Mouse (Mus musculus) stomach, postnatal 0 days (tissue): ENCODE measurements around the gene Hs1bp3. TPM values are rescaled to one million over a fixed set of nuclear protein-coding genes. Genes with fewer than 3 reads are reported as not detected.

Experiments
- ATAC-seq: fragments of 200-750 bp; cut with Nextera tagmentation; 2 replicates; pipeline ENCODE4 v1.8.0; 2017; ENCODE audit not compliant: low FRiP score, low TSS enrichment
- DNase-seq: peaks from one replicate; pipeline ENCODE4 v3.0.0-alpha.2; 2016; ENCODE audit warnings: low spot score
- H3K27ac ChIP-seq: fragments of 300-500 bp; sonication (generic); replicated peaks from 2 replicates; pipeline ENCODE4 v1.5.1; 2014; ENCODE audit warnings: mild to moderate bottlenecking, control low read depth
- H3K27me3 ChIP-seq: fragments of 300-500 bp; sonication (generic); 2 replicates; pipeline ENCODE4 v1.6.1; 2014; ENCODE audit warnings: low read length; ENCODE audit not compliant: control insufficient read depth, insufficient read depth
- H3K36me3 ChIP-seq: fragments of 300-500 bp; sonication (generic); 2 replicates; pipeline ENCODE4 v1.6.1; 2014; ENCODE audit warnings: low read length, mixed read lengths; ENCODE audit not compliant: control insufficient read depth, insufficient read depth
- H3K4me1 ChIP-seq: fragments of 300-500 bp; sonication (generic); replicated peaks from 2 replicates; pipeline ENCODE4 v1.6.1; 2014; ENCODE audit warnings: antibody characterized with exemption; ENCODE audit not compliant: control insufficient read depth, insufficient read depth
- H3K4me2 ChIP-seq: fragments of 300-500 bp; sonication (generic); replicated peaks from 2 replicates; pipeline ENCODE4 v1.6.1; 2014; ENCODE audit warnings: low read depth, mild to moderate bottlenecking, control low read depth, moderate library complexity
- H3K4me3 ChIP-seq: fragments of 300-500 bp; sonication (generic); 2 replicates; pipeline ENCODE4 v1.5.1; 2014; ENCODE audit warnings: low read depth, low read length, control low read depth
- H3K9ac ChIP-seq: fragments of 300-500 bp; sonication (generic); 2 replicates; pipeline ENCODE4 v1.6.1; 2014; ENCODE audit warnings: mild to moderate bottlenecking, low read length, control low read depth, mixed read lengths
- H3K9me3 ChIP-seq: fragments of 300-500 bp; sonication (generic); 2 replicates; pipeline ENCODE4 v1.6.1; 2016; ENCODE audit warnings: low read length; ENCODE audit not compliant: control insufficient read depth
- CTCF ChIP-seq: IDR thresholded peaks from 2 replicates; pipeline ENCODE4 v1.5.1; 2016; ENCODE audit warnings: antibody characterized with exemption, low read depth, mild to moderate bottlenecking, moderate library complexity
- EP300 ChIP-seq: optimal IDR thresholded peaks from 2 replicates; pipeline ENCODE3; 2016; ENCODE audit warnings: antibody characterized with exemption
- WGBS: fragments of 180-500 bp; shearing (Covaris S2); extraction: QIAGEN DNeasy Blood & Tissue Kit; methylation state at CpG from one replicate; pipeline ENCODE4 v1.1.7; 2014; 5-methylcytosine and 5-hydroxymethylcytosine counted together
- polyA plus RNA-seq: library from polyadenylated mRNA; unstranded; fragments of >200 nt; fragmentation: Nextera tagmentation; extraction: Ambion mirVana; gene quantifications from 2 replicates; pipeline ENCODE4 v1.2.1, GENCODE M21; 2015

Hs1bp3 gene
- polyA plus RNA-seq, 1 experiment from 2014 or later, result 7.0 TPM

DNA sequence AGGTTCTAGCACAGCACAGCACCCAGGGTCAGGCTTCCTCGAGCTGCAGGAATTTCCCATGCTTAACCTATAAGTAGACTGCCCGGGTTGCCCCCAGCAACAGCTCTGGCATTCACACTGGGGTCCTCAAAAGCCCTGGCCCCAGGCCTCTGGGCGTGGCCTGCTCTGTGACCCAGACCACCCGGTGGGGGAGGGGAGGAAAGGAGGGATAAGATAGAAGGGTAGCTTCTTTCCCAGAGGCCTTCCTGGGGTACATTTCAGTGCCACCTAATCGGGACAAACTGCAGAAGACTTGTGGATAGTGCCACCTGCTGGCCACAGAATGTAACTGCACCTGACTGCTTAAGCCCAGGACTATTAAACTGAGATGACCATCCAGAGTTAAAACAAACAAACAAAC is 6.8 kb upstream of the Hs1bp3 start:
- H3K4me1 ChIP-seq, result no peaks in the 10 kb centered on the region
- peak; percentile 74 for DNase-seq
- H3K9ac ChIP-seq, result no peak overlapping the region
- 5% methylated on average over 5 of the region's 5 CpGs for WGBS
- ATAC-seq, result peak; percentile 39
- no peak overlapping the region for H3K4me3 ChIP-seq
- H3K9me3 ChIP-seq, result no peaks in the 10 kb centered on the region
- H3K27ac ChIP-seq, result no peak overlapping the region
- H3K27me3 ChIP-seq, result peaks cover 6% of the 10 kb centered on the region; the same call in 1 of the 2 replicates
- no peak for TF ChIP-seq EP300
- TF ChIP-seq CTCF, result peak; percentile 97
- no peaks in the 10 kb centered on the region for H3K36me3 ChIP-seq
- no peak overlapping the region for H3K4me2 ChIP-seq

DNA sequence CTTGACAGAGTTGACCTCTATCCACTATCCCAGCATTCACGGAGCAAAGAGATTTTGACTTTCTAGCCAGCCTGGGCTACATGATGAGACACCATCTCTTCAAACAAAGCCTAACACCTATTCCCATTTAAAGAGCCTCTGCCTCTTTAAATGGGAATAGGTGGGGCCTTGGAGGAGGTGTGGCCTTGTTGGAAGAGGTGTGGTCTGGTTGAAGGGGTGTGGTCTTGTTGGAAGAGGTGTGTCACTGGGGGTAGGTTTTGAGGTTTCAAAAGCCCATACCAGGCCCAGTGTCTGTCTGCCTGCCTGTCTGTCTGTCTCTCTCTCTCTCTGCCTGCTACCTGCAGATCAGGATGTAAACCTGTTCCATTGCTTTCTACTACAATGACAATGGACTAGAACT is 6.3 kb upstream of the Hs1bp3 start:
- 56% methylated on average over 1 of the region's 1 CpGs for WGBS
- Histone ChIP-seq H3K27ac (no peak overlapping the region), H3K4me2 (no peak overlapping the region), H3K4me1 (no peaks in the 10 kb centered on the region), H3K36me3 (no peaks in the 10 kb centered on the region), H3K9me3 (no peaks in the 10 kb centered on the region), H3K4me3 (no peak overlapping the region), H3K9ac (no peak overlapping the region), H3K27me3 (peaks cover 3% of the 10 kb centered on the region; the same call in 1 of the 2 replicates)
- TF ChIP-seq EP300 (no peak), CTCF (no peak)
- ATAC-seq, result peak; percentile 58
- no peak for DNase-seq

DNA sequence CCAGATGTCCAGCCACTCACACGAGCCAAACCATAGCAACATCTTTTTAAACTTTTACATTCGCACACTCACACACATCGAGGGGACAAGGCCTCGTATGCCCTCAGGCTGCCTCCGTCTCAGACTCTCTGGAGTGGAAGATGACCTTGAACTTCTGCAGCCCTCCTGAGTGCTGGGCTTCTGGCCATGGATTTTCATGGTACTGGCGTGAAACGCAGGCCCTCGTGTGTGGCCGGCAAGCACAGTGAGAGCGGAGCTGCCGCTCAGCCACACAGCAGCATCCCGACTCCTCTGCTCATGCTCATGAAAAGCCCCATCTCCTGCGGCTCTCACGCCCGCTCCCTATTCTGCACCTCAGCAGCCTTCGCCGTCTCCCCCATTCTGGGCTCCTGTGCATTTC is 2.2 kb upstream of the Hs1bp3 start:
- no peak for ATAC-seq
- Histone ChIP-seq H3K4me2 (no peak overlapping the region), H3K36me3 (no peaks in the 10 kb centered on the region), H3K4me3 (no peak overlapping the region), H3K27me3 (no peaks in the 10 kb centered on the region), H3K27ac (no peak overlapping the region), H3K4me1 (no peaks in the 10 kb centered on the region), H3K9me3 (no peaks in the 10 kb centered on the region), H3K9ac (no peak overlapping the region)
- TF ChIP-seq EP300, result no peak
- no peak for TF ChIP-seq CTCF
- no peak for DNase-seq
- 57% methylated on average over 17 of the region's 17 CpGs for WGBS

DNA sequence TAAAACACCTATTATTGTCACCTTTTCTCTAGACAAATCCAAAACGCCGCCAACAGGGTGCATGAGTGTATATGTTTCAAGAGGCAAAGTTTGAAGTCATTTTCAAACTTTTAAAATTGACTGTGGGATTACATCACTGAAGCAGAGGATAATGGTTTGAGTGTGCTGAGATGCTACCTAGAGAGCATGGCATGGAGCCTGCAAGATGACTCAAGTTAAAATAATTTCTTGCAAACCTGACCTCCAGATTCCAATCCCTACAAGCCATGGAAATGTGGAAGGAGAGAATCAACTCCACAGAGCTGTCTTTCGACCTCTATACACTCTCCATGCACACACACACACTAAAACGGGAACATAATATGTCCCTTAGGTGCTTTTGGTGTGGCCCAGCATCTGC is 966 bp upstream of the Hs1bp3 start:
- no peak for ATAC-seq

DNA sequence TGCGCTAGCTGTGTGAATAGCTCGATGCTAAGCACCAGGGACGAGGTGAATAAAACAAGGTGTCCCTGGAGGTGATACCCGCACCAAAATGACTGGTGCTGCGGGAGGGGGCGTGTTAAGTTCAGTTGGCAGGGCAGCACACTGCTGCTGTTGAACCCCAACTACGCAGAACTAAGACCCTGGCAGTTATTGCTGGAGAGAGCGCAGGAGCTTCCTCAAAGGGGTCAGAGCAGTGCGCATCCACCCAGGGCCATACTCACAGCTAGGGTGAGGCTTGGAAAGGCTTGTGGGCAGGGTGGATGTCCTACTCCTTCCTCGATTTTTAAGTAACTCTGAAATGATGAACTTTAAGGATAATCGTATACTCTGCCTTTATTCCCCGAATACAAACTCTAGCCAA is 541 bp downstream of the Hs1bp3 start:
- H3K27me3 ChIP-seq, result no peaks in the 10 kb centered on the region
- no peak overlapping the region for H3K27ac ChIP-seq
- ATAC-seq (peak; percentile 15; the same call in 1 of the 2 replicates), DNase-seq (no peak)
- H3K4me2 ChIP-seq, result peak overlapping the region; percentile 86
- H3K4me3 ChIP-seq, result peak overlapping the region; percentile 66
- TF ChIP-seq EP300, result no peak
- no peak for TF ChIP-seq CTCF
- peak overlapping the region; percentile 76 for H3K9ac ChIP-seq
- no peaks in the 10 kb centered on the region for H3K9me3 ChIP-seq
- H3K36me3 ChIP-seq, result no peaks in the 10 kb centered on the region
- H3K4me1 ChIP-seq, result no peaks in the 10 kb centered on the region
- 20% methylated on average over 12 of the region's 12 CpGs for WGBS

More for the DNA sequence above, 966 bp upstream of the Hs1bp3 start:
- Histone ChIP-seq H3K4me1 (no peaks in the 10 kb centered on the region), H3K27me3 (no peaks in the 10 kb centered on the region), H3K9me3 (no peaks in the 10 kb centered on the region), H3K4me3 (no peak overlapping the region), H3K36me3 (no peaks in the 10 kb centered on the region), H3K4me2 (no peak overlapping the region), H3K27ac (no peak overlapping the region), H3K9ac (no peak overlapping the region)
- no peak for TF ChIP-seq EP300
- TF ChIP-seq CTCF, result no peak
- no peak for DNase-seq
- WGBS, result 87% methylated on average over 4 of the region's 4 CpGs

DNA sequence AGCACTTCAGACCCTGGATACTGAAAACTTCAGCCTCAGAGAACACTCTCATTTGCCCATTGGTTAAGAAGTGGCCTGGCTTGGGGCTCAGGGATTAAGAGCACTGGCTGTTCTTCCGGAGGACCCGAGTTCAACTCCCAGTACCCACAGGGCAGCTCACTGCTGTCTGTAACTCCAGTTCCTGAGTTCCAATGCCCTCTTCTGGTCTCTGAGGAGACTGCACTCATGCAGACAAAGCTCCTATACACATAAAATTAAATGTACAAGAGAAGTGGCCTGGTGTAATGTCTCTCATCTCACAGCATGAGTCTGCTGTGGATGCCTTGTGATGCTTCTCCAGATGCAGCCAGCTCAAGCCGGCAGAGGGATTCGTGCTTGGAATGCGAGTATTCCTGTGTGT is 3.3 kb downstream of the Hs1bp3 start:
- no peak overlapping the region for H3K27ac ChIP-seq
- no peak for DNase-seq

More for the DNA sequence above, 3.3 kb downstream of the Hs1bp3 start:
- Histone ChIP-seq H3K27me3 (no peaks in the 10 kb centered on the region), H3K4me2 (no peak overlapping the region), H3K4me3 (no peak overlapping the region), H3K36me3 (peaks cover 5% of the 10 kb centered on the region; the same call in 1 of the 2 replicates), H3K9ac (no peak overlapping the region), H3K4me1 (no peaks in the 10 kb centered on the region), H3K9me3 (no peaks in the 10 kb centered on the region)
- ATAC-seq, result no peak
- TF ChIP-seq EP300, result no peak
- peak; percentile 49 for TF ChIP-seq CTCF
- 85% methylated on average over 5 of the region's 5 CpGs for WGBS
